Mouse (Mus musculus) frontal cortex, postnatal 36 days (tissue): Measurements from ENCODE around the gene Gpr89.

Experiments
- DNase-seq, 2 experiments: peaks; one replicate each; pipeline ENCODE4 v3.0.0; 2022; ENCODE audit warnings: low spot score in 2 of 2

The Gpr89 gene

GRCm38 (mm10) chr3:96823701-96824100 is 81.4 kb downstream of the Gpr89 start:
- no peak for DNase-seq

- DNase-seq, result no peak
Measured at GRCm38 (mm10) chr3:96821581-96821980, 83.6 kb downstream of the Gpr89 start.

DNA sequence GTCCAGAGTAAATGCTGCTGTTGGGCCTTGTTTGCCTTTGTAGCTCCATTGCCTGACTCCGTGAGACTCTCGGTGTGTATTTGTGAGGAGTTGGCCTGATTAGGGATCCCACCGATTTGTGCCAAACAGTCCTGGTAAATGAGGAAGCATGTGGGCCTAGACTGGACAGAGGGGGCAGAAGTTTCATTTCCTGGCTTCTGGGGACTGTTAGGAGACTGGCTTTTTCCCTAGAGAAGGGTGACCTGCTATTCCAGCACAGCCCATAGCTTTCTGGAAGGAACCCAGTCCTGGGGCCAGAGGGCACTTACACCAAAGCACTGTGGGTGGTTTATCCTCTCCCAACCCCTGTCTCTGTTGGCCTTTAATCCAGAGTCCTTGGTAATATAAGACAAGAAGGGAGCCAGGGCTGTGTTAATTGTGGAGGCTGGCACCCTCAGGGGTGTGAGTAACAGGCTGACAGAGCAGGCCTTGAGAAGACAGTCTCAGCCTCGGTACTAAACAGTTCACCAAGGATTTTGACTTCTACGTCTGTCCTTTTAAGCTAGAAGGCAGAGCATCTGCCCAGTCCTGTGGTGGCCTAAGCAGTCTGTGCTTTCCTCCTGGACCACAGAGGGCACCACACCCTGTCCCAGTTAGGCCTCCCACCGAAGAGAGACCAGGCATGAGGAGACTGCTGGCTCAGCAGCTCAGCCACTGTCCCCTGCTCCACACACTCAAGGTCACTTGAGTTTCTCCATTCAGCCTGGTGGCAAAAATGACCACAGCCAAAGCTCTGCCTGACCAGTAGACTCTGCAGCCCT is 84.8 kb downstream of the Gpr89 start:
- DNase-seq, result no peak
